In the genomic region with DNA sequence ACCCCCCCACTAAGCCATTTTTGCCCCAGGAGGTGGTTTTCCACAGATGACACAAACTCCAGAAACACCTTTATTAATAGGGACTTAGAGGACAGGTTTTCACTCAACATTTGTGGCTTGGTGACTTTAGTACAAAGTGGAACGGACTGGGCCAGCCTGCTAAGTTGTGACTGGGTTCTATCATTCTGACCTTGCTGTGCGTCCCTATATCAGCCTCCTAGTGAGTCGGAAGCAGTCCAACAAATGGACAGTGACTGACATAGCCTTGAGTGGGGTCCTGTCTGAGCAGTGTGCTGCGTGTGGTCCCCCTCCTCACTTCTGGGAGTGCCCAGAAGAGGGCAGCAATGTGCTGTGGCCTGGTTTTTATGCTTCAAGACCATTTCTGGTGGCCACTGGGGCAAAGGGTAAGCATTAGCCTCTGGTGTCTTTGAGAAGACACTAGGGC, we compare ENCODE assay signal across 8 mouse cellular contexts. TPM values are rescaled to one million over a fixed set of nuclear protein-coding genes. Genes with fewer than 3 reads are reported as not detected.
DNase-seq lines count a peak whose midpoint lies in the region; ATAC-seq and TF ChIP-seq lines count a peak whose summit lies in the region.

No protein-coding gene starts in this region.

- no peak for ATAC-seq in cerebellum, adult (ENCODE audit: insufficient number of reproducible peaks, low FRiP score, low TSS enrichment)
- ATAC-seq in G1E (ENCODE audit: extremely low read depth, insufficient number of reproducible peaks, low FRiP score, poor library complexity, severe bottlenecking): no peak
- ATAC-seq in heart, embryonic 13.5 days (ENCODE audit: extremely low read depth, insufficient number of reproducible peaks, low FRiP score, low TSS enrichment): no peak
- ATAC-seq in kidney, postnatal 0 days (replicated peaks; ENCODE audit: low FRiP score, low read depth): no peak

- H3K36me3 ChIP-seq in G1E (replicated peaks): peaks cover 57% of the 10 kb centered on the region
- peaks cover 27% of the 10 kb centered on the region for H3K36me3 ChIP-seq in heart, embryonic 13.5 days
- no peaks in the 10 kb centered on the region; the same call in 1 of the 2 replicates for H3K36me3 ChIP-seq in kidney, postnatal 0 days (ENCODE audit: insufficient read depth, low read length)
- 0 out of 2 replicates have a peak, but pooled peaks cover 1% of the 10 kb centered on the region for H3K36me3 ChIP-seq in splenic B cell, adult 2 months (ENCODE audit: control insufficient read depth, insufficient read depth, low read length, poor library complexity, severe bottlenecking)

- peaks cover 68% of the 10 kb centered on the region for H3K4me1 ChIP-seq in G1E (ENCODE audit: insufficient read depth, low read depth, low read length)
- H3K4me1 ChIP-seq in heart, embryonic 13.5 days: peaks cover 76% of the 10 kb centered on the region
- H3K4me1 ChIP-seq in kidney, postnatal 0 days (replicated peaks; ENCODE audit: insufficient read depth, low read length): peaks cover 21% of the 10 kb centered on the region

- 1% methylated on average over 4 of the region's 4 CpGs for WGBS in heart, embryonic 13.5 days
- under 1% methylated on average over 4 of the region's 4 CpGs for WGBS in kidney, postnatal 0 days

- TF ChIP-seq CTCF in G1E (IDR thresholded peaks at IDR 0.05; ENCODE audit: low read depth, low read length): peak; percentile 54
- peak; percentile 87 for TF ChIP-seq CTCF in kidney, postnatal 0 days (IDR thresholded peaks at IDR 0.05; ENCODE audit: low read depth)

- H3K4me2 ChIP-seq in heart, embryonic 13.5 days: peak overlapping the region; percentile 93
- H3K4me2 ChIP-seq in kidney, postnatal 0 days (ENCODE audit: low read length): peak overlapping the region; percentile 72

- DNase-seq in cerebellum, adult 11 months: peak; percentile 58
- DNase-seq in G1E (ENCODE audit: low spot score): peak; percentile 38
- peak; percentile 64 to 71 for DNase-seq in cerebellum, postnatal 36 days
- DNase-seq in kidney, postnatal 0 days (ENCODE audit: low spot score): peak; percentile 77
- DNase-seq in lung, postnatal 36 days: peak; percentile 71
- peak; percentile 77 for DNase-seq in splenic B cell, adult 2 months (ENCODE audit: low read depth, low spot score)

- H3K27me3 ChIP-seq in G1E (ENCODE audit: insufficient read depth, low read length): peaks cover 4% of the 10 kb centered on the region; the same call in 1 of the 2 replicates
- H3K27me3 ChIP-seq in heart, embryonic 13.5 days (replicated peaks): no peaks in the 10 kb centered on the region; the same call in 1 of the 2 replicates
- no peaks in the 10 kb centered on the region for H3K27me3 ChIP-seq in kidney, postnatal 0 days (ENCODE audit: insufficient read depth, low read length)
- no peaks in the 10 kb centered on the region for H3K27me3 ChIP-seq in splenic B cell, adult 2 months (ENCODE audit: control insufficient read depth, insufficient read depth, low read length, poor library complexity, severe bottlenecking)

- no peaks in the 10 kb centered on the region for H3K9me3 ChIP-seq in G1E (replicated peaks)
- no peaks in the 10 kb centered on the region for H3K9me3 ChIP-seq in heart, embryonic 13.5 days
- no peaks in the 10 kb centered on the region for H3K9me3 ChIP-seq in kidney, postnatal 0 days (replicated peaks; ENCODE audit: low read length)

- peak overlapping the region; percentile 91 for H3K9ac ChIP-seq in heart, embryonic 13.5 days
- peak overlapping the region; percentile 72 for H3K9ac ChIP-seq in kidney, postnatal 0 days (ENCODE audit: low read depth, low read length)

- peak overlapping the region; percentile 83 for H3K27ac ChIP-seq in heart, embryonic 13.5 days (replicated peaks)
- peak overlapping the region; percentile 75; the same call in 1 of the 2 replicates for H3K27ac ChIP-seq in kidney, postnatal 0 days

- H3K4me3 ChIP-seq in G1E (ENCODE audit: low read depth, low read length): peak overlapping the region; percentile 90
- H3K4me3 ChIP-seq in heart, embryonic 13.5 days: peak overlapping the region; percentile 87
- H3K4me3 ChIP-seq in kidney, postnatal 0 days (replicated peaks; ENCODE audit: low read depth, low read length): peak overlapping the region; percentile 73

RNA-seq across cellular contexts. Expression of a gene that starts 1.3 kb away (rescaled TPM):
- total RNA-seq in G1E (2014; fragmentation: Nextera tagmentation) (62.8 and 70.6 TPM in 2 replicates), G1E (2017) (81.7 and 103 TPM in 2 replicates)
- 153 and 198 TPM in 2 replicates for polyA plus RNA-seq in G1E (2012)
- 72.5 and 76.1 TPM in 2 replicates for polyA plus RNA-seq in heart, embryonic 13.5 days (2015; fragmentation: Nextera tagmentation; extraction: Ambion mirVana)
- polyA plus RNA-seq in kidney, postnatal 0 days (2015; fragmentation: Nextera tagmentation; extraction: Ambion mirVana): 59.4 and 67.3 TPM in 2 replicates

RNA-seq across cellular contexts. Expression of a gene that starts 5.0 kb away (rescaled TPM):
- total RNA-seq in G1E (2014; fragmentation: Nextera tagmentation): 0.83 TPM in 1 of 2 replicates, not detected in the other
- total RNA-seq in G1E (2017): 0.35 and 0.49 TPM in 2 replicates
- 0.24 and 0.26 TPM in 2 replicates for polyA plus RNA-seq in G1E (2012)
- 1.0 and 1.4 TPM in 2 replicates for polyA plus RNA-seq in heart, embryonic 13.5 days (2015; fragmentation: Nextera tagmentation; extraction: Ambion mirVana)
- polyA plus RNA-seq in kidney, postnatal 0 days (2015; fragmentation: Nextera tagmentation; extraction: Ambion mirVana): 3.5 and 3.7 TPM in 2 replicates

RNA-seq across cellular contexts. Expression of a gene that starts 20.6 kb away (rescaled TPM):
- total RNA-seq in G1E (2014; fragmentation: Nextera tagmentation): 14.4 and 28.0 TPM in 2 replicates
- 5.0 and 10.3 TPM in 2 replicates for total RNA-seq in G1E (2017)
- 4.1 and 5.8 TPM in 2 replicates for polyA plus RNA-seq in G1E (2012)
- 10.9 and 14.2 TPM in 2 replicates for polyA plus RNA-seq in heart, embryonic 13.5 days (2015; fragmentation: Nextera tagmentation; extraction: Ambion mirVana)
- polyA plus RNA-seq in kidney, postnatal 0 days (2015; fragmentation: Nextera tagmentation; extraction: Ambion mirVana): 10.6 and 17.7 TPM in 2 replicates

RNA-seq across cellular contexts. Expression of a gene that starts 40.6 kb away (rescaled TPM):
- total RNA-seq in G1E (2014; fragmentation: Nextera tagmentation) (not detected in 2 replicates), G1E (2017) (0.11 and 0.29 TPM in 2 replicates)
- not detected in 2 replicates for polyA plus RNA-seq in G1E (2012)
- polyA plus RNA-seq in heart, embryonic 13.5 days (2015; fragmentation: Nextera tagmentation; extraction: Ambion mirVana): 0.55 and 0.76 TPM in 2 replicates
- 0.82 and 1.1 TPM in 2 replicates for polyA plus RNA-seq in kidney, postnatal 0 days (2015; fragmentation: Nextera tagmentation; extraction: Ambion mirVana)

RNA-seq across cellular contexts. Expression of a gene that starts 50.2 kb away (rescaled TPM):
- total RNA-seq in G1E (2014; fragmentation: Nextera tagmentation) (5.2 and 7.0 TPM in 2 replicates), G1E (2017) (17.2 and 19.7 TPM in 2 replicates)
- 6.4 and 7.1 TPM in 2 replicates for polyA plus RNA-seq in G1E (2012)
- polyA plus RNA-seq in heart, embryonic 13.5 days (2015; fragmentation: Nextera tagmentation; extraction: Ambion mirVana): 18.1 TPM in 2 replicates
- 24.1 and 24.2 TPM in 2 replicates for polyA plus RNA-seq in kidney, postnatal 0 days (2015; fragmentation: Nextera tagmentation; extraction: Ambion mirVana)
